Mouse (Mus musculus) lung, postnatal 0 days (tissue): ENCODE measurements around the gene Gabrb1.

Experiments
- CTCF ChIP-seq: IDR thresholded peaks from 2 replicates; pipeline ENCODE4 v1.5.1; 2016; ENCODE audit warnings: antibody characterized with exemption, mild to moderate bottlenecking
- EP300 ChIP-seq: IDR thresholded peaks from 2 replicates; pipeline ENCODE4 v1.6.1; 2016; ENCODE audit warnings: antibody characterized with exemption, mild to moderate bottlenecking, control low read depth

DNA sequence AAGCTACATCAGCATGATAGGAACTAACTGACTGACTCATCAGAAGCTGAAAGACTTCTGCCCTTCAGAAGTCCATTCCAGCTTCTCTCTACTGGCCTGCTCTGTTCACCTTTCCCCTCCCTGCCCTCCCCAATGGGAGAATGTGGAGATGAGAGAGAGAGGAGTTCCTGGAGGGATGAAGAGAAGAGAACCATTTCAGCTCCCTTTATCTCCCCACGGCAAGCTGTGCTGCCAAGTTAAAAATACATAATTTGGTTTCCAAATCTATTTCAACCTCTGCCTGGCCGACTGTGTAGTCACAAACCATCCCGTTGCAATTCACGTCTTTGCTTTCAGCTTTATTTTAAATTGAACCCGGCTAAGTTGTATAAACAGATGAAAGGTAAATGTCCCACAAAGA, 3.9 kb upstream of the Gabrb1 start:
- no peak for TF ChIP-seq CTCF
- TF ChIP-seq EP300: no peak
